Mouse (Mus musculus) erythroid progenitor cell, adult 5-6 weeks (primary cell): ENCODE measurements around the gene Dlst. TPM values are rescaled to one million over a fixed set of nuclear protein-coding genes. Genes with fewer than 3 reads are reported as not detected.
"Not testable (repeated sequence)": the region's sequence is repeated elsewhere in the genome, so short reads cannot be mapped to it uniquely, and the experiment has no call there.

Experiments
- ATAC-seq: replicated peaks from 2 replicates; pipeline ENCODE4 v1.8.0; 2016; ENCODE audit warnings: moderate number of reproducible peaks, mild to moderate bottlenecking, moderate TSS enrichment, inconsistent platforms; ENCODE audit not compliant: poor library complexity, low FRiP score, severe bottlenecking
- total RNA-seq, 2 experiments: library from RNA; stranded (forward) in 1 of 2; stranded (reverse) in 1 of 2; fragments of 150-400 nt in 1 of 2; fragments of 186-747, 209-891 nt in 1 of 2; gene quantifications; 2 replicates each; pipeline versions ENCODE4 v1.2.3 to v1.2.4; 2015 to 2017; ENCODE audit warnings: low replicate concordance in 2 of 2

The Dlst gene
- total RNA-seq, 2 experiments from 2014 or later = 106 to 181 TPM

DNA sequence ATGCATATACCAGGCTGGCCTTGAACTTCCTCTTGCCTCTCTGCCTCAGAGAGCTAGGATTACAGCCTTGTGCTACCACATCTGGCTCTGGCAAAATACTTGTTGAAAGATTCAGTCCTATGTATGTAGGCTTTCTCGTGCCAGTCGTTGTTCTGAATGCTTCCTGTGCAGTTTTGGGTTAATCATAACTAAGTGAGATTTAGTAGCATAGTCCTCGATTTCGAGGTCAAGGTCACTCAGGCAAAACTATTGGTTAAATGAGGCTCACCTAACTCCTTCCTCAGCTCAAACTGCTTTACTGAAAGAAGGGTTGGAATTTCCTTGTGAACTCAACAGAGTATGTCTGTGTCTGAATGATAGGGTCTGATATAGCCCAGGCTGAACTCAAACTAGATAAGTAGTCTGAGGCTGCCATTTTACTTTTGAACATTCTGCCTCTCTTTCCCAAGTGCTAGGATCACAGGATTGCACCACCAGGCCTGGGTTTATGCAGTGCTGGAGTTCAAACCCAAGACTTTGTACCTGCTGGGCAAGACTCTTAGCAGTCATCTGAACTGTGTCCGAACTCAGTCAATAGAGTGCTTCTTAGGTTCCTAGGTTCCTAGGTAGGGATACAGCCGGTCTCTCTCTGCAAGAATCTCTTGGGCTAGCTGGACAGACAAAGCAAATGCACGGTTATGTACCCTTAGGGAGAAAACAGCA, 2.1 kb downstream of the Dlst start:
- no peak for ATAC-seq

DNA sequence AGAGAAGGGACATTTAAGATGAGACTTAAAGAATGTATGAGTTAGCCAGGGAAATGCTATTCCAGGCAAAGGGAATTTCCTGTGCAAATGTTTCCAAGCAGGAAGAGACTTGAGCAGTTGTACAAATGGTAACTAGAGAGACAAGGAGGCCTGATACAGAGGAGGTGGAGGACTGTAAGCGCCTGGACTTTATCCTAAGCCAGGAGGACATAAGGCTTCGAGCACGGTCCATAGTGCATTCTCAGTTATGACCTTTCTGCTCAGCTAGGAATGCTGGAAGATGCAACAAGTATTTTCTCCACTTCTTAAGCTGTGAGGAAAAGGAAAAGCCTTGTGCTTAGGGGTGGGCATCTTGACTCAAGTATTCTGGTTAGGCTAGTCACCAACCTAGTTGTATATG, 2.7 kb downstream of the Dlst start:
- no peak for ATAC-seq

DNA sequence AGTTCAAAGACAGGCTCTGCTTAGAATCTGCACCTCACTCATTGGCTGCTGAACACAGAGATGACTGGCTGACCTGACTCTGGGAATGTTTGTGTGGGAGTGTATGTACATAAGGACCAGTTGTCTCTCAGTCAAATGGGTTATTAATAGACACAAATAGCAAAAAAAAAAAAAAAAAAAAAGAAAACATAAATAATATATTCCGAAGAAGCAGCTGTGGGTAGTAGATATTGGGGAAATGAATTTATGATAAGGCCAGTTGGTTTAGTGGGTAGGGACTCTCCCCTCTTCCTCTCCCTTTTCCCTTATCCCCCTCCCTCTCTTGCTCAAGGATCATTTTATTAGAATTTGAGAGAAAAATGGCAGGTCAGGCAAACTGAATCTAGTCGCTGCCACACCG, 3.3 kb downstream of the Dlst start:
- ATAC-seq = no peak

DNA sequence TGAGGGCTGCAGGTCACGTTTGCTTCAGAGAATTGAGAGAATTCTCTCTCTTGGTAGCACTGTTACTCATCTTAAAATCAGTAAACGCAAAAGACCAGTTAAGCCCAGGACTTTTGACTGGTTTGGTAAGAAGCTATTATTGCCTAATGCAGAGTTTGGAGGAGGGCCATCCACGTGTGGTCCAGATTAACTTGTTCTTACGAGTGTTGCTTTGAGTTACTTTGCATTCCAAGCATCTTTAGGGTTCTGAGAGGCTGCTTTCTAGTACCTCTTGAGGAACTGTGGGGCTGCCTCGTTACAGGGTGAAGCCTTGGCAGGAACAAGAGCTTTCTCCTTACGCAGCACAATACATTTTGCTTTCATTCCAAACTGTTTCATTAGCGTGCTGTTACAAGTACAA, 5.0 kb downstream of the Dlst start:
- ATAC-seq = no peak

DNA sequence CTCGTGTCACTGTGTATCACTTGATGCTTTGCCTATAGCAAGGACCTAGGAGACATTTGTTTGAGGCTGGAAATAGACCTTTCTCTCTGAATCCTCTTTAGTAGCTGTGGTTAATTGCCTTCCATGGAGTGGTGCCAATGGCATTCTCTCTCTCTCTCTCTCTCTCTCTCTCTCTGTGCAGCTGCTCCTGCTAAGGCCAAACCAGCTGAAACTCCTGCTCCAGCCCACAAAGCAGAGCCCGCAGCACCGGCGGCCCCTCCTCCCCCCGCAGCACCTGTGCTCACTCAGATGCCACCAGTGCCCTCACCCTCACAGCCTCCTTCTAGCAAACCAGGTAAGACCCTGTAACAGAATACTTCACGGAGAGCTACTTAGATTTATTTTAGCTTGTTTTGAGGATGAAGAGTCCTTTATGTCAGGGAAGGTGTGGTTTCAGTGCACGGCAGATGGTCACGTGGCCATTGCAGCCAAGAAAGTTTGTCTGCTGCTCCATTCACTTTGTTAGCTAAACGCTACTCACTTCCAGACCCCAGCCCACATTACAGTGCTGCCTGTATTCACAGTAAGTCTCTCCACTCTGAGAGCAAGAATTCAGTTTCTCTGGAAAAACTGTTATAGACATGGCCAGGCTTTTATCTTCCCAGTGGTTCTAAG, 11.3 kb downstream of the Dlst start:
- no peak for ATAC-seq

DNA sequence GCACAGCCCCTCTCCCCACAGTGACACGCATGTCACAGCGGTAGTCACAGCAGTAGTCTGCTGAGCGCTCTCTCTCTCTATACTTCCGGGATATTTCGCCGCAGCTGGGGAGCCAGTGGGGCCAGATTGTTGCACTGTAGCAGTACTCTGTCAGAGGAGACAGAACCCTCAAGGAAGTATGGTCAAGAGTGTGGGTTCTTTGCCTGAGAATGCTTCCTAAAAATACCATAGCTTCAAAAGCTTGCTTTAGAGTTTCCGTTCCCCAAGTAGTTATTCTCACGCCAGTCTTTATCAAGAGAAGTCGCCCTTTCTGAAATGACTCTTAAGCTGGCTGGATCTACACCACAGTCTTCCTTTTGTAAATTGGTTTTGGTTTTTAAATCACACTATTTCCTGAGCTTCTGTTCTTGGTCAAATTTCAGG, 12.5 kb downstream of the Dlst start:
- no peak for ATAC-seq

DNA sequence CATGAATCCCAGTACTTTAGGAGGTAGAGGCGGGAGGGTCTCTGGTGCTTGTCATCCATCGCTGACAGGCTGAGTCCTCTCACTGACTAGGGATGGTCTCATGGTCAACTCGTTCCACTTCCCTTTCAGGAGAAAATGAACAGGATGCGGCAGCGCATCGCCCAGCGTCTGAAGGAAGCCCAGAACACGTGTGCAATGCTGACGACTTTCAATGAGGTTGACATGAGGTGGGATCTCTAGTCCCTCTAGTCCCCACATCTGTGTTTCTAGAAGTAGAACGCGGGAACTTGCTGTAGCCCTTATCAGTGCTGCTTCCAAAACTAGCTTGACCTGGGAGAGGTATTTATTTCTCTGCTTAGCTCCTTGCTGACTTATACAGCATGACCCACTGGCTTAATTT, 13.0 kb downstream of the Dlst start:
- no peak for ATAC-seq

DNA sequence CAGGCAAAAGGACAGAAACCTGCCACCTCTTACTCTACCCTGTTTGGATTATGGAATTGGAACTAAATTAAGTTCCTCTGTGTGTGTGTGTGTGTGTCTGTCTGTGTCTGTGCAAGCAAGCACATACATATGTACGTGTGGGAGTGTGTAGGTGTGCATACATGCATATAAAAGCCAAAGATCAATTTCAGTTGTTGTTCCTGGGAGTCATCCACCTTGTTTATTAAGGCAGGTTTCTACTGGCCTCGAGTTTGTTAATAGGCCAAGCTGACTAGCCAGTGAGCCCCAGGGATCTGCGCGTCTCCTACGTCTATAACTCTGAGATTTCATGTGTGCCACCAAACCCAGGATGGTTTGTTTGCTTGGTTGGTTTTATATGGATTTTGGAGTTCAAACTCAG, 14.1 kb downstream of the Dlst start:
- no peak for ATAC-seq

DNA sequence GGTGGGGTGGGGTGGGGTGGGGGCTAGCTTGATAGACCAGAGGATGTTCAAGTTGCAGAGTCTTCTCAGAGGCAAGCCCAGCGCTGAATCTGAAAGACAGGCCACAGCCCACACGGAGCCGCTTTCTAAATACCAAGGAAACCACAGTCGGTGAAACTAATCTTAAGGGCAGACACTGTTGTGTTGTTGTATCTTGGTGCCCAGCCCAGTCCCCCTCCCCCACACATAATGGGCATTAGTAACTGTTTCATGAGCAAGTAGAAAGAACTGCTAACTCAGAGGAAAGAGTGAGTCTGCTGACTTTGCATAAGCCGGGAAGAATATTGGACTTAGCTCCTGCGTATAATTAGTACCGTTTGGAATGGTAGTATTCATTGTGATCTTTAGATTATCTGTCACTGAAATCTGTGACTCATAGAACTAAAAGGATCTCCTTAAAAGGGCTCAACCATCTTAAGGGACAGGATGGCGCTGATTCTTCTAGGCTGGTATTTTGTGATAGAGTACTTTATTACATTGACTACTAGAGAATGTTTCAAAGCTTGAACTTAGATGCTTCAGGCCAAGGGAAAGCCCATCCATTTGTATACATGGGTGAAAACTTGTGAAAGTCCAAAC, 16.5 kb downstream of the Dlst start:
- ATAC-seq = no peak

DNA sequence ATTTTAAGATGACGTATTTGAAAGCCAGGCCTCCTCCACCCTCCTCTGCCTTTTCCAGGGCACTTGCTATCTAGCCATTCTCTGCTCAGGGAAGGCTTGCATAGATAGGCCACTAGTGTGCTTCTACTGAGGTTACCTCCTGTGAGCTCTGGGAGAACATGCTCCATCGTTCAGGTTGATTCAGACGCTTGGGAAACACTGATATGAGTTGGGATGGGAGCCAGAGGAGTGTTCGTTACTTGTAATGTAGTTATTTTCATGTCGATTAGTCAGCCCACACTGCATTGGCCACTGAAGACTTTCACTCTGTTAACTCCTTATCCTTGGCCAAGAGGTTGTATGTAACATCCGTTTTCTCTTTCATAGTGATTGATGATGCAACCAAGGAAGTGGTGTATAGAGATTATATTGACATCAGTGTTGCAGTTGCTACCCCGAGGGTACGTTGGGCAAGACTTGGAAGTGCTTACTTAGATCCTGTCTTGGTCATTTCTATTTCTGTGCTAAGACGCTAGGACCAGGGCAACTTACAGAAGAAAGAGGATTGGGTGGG, 18.9 kb downstream of the Dlst start:
- ATAC-seq = no peak

DNA sequence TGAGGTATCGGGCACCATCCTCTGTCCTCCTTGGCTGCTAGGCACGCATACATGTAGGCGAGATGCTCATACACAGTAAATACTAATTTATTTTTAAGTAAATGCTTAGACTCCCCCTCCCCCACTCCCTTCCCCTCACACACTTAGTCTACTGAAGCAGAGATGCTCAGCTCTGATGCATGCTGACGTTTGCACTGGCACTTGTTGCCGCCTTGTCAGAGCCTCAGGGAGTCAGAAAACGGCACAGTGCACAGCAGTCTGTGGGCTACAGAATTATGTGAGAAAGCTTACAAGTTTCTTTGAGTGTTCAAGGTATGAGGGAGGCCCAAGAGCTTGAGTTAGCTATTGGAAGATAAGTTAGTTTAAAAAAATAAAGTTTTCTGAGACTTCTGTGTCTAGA, 20.7 kb downstream of the Dlst start:
- no peak for ATAC-seq

DNA sequence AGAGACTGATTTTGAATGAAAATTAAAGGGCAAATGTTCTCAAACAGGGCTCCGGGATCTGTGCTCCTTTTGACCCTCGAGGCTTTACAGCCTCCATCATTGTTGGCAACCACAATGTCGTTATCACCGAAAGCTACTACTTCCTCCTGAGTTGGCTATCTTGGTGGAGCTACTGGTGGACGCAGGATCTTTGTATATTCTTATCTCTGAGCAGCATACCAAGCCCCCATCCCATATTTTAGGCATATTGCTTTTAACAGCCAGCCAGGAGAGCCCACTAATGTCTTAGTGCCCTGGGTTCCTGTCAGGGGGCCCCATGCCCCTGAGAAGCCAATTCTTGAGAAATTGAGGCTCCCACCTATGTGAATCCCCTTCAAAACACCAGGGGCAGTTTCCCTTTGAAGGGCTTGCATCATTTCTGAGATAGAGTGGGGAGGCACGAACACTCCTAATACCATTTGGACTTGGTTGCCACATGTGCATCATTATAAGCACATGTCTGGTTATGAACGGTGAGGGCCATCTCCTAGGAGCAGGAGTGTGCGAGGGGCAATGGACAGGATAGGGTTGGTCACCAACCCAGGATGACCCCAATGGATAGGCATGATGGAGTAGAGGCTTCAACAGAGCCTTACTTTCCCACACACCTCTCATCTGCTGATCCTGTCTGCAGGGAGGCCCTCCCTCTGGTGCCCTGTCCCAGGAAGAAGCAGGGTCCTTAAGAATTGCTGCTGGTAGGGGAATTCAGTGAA, 23.6 kb downstream of the Dlst start:
- no peak for ATAC-seq

DNA sequence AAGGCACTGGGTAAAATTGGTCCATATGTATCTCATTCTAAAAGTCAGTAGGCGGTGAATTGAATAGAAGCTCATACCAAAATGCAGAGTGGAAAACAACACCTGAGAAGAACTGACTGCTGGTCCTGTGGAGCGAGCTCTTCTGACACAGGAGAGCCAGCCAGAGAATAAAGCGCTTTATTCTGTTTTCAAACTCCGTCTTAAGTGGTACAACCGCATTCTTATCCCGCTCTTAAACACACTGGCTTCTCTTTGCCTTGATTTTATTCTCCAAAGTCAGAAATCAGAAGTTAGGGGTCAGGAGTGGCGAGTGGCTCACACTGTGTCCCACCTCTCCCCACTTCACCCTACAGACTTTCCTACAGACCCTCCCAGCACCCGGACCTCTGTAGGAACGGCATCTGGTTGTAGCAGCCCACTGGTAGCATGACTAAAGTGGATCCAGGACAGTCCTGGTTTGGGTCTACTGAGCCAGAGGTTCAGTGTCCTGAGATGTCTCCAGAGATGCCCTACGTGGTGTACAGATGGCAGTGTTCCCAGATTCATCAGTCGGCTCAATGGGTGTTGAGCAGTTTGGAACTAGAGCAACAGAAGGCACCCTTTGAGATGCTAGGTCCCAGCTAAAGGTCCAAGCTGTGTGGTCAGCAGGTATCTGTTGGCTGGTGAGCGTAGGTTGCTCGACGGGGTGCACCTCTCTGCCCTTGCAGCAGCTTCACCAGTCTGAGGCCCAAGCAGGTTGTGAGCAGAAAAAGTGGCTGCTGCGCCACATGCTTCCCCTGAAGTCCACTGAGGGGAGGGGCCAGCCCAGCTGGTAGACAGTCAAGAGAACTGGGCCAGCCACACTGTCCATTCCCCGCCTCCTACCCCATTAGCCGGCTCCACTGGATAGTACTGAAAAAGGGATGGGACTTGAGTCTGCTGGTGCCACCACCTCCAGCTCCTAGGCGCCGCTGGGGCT, 25.2 kb downstream of the Dlst start:
- ATAC-seq = no peak

DNA sequence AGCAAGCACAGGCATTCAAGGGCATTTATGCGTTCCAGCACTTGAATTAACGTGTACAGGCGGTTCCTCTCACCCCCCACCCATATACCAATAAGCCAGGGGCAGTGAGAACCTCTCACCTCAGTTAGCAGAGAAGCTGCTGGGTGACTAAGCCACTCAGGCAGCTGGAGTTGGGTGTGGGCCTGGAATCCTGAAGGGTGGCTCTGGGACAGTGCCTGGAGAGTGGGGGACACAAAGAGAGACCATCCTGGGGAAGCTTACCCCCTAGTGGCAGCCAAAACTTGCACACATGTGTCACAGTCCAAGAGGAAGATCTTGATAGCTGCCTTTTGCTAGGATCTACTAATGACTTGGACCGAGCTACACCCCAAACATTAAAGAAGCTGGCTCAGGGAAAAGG, 26.0 kb downstream of the Dlst start:
- no peak for ATAC-seq

DNA sequence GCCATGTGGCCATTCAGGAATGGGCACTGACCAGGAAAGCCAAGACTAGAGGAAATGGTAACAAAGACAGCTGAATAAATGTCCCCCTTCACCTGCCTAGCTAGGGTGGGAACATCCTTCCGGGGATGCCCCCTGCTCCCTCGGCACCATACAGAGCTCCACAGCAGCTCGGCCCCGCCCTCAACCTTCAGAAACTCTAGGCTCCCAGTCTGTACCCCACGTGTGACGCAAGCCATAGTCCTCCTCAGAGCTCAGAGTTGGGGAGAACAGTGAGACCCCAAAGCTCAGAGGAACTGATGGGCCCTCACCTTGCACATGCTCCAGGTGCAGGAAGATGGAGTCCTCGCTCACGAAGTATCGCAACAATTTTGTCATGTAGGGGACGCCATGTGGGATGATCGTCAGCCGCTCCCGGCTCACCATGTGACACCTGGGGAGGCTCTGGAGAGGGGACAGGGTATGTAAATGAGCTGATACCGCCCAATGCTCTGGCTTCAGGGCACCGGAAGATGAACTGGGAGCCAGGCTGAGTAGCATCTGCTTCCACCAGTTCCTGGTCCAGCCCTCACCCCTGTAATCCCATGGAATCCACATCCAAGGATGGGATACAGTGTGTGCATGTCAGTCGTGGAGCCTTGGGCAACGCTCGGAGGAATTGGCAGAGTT, 29.5 kb downstream of the Dlst start:
- no peak for ATAC-seq

DNA sequence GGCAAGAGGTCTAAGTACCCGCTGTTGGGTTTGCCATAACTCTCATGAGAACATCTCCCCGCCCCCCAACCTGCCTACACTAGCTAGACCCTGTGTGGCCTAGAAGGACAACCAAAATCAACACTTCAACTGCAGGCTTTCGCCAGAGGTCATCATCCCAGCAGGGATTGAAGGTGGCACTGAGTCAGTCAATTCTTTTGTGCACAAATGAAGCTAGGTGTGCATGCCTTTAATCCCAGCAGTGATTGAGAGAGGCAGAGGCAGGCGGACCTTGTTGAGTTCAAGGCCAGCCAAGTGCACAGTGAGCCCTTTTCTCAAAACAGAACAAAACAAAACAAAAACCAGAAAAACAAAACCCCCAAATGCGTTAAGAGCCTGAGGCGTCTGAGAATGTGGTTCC, 30.5 kb downstream of the Dlst start:
- no peak for ATAC-seq

DNA sequence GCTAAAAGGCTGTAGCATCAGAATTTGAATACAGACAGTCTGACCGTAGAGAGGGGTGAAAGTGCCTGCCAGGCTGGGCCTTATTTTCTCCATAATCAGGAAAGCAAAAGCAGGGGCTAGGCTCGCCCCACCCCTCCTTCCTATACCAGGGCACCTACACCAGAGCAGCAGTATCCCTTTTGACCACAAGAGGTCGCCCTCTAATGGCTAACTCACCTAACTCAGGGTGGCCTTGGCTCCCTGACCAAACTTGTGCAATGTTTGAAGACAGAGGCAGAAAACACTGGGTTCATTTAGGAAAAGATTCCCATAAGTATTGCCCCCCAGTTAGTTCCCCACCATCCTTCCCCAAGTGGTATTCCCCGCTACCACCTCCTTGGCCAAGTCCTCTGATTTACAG, 32.2 kb downstream of the Dlst start:
- ATAC-seq = no peak; the same call in 1 of the 2 replicates

DNA sequence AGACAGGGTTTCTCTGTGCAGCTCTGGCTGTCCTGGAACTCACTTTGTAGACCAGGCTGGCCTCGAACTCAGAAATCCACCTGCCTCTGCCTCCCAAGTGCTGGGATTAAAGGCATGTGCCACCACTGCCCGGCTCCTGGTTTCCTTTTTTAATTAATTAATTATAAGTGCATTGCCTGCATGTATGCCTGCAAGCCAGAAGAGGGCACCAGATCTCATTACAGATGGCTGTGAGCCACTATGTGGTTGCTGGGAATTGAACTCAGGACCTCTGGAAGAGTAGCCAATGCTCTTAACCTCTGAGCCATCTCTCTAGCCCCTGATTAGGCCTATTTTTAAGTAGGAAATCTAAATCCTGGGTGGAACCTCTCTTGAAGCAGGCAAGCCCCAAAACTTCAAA, 33.6 kb downstream of the Dlst start:
- ATAC-seq = not testable (repeated sequence)

DNA sequence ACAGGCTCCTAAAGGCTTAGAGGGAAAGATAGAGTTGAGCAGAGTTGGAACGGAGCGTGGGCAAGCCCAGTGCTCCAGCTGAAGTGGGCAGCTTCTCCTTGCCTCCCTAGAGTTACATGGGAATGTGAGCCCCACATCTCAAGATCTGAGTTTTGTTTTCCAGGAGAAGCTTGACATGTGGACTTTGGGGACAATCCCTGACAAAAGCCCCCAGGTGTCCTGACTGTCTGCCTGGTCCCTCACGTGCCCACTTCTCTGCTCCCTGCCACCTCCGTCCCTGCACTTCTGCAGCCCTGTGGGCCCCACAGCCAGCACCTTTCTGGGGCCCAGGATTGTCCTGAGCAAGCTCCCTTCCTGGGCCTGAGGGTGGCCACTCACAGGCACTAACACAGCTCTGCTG, 34.2 kb downstream of the Dlst start:
- no peak for ATAC-seq
